Mouse (Mus musculus) left cerebral cortex, adult 9 months (tissue): ENCODE results near the gene Wdr38.

Source experiments
- DNase-seq, 2 experiments: peaks; one replicate each; pipeline ENCODE4 v3.0.0; 2022; ENCODE audit warnings: low spot score in 2 of 2

Gene Wdr38

DNA sequence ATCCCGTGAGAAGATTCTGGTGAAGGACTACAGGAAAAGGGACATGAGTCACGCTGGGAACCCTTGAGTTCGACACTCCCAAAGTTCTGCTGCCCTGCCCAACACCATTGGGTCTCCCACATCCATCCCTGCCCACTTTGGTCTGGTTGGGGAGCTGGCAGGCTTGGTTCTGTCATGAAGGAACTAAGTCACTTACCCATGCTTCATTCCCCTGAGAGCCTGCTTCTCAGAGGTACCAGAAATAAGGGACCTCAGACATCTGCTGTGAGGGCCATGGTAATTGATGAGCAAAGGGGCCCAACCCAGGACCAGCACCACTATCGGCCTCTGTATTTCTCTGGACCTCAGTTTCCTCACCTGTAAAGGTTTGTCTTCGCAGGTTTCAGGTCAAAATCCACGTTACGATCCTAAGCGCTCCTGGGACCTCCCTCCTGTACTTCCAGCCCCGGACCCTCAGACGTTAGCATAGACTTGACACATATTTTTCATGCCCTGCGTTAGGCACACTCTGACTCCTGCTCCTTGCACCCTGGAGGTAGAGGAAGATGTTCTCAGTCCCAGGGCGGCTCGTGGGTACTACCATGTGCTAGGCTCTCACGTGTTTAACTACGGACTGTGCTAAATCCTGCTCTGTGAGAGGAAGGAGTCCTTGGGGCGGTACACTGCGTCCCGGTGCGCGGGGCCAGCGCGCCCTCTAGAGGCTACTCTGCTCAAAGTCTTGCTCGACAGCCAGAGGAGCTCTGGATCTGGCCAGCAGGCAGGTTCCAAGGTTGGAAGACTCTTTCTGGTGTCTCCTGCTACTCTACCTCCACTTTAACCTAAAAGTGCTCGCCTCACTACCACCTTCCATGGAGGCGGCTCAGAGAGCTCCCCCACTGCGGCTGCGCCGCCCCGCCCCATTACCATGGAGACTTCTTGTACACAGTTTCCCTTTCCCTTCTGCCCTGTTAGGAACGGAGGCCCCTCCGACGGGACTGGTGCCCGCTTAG lies at the start of gene Wdr38:
Wdr38 (plus strand) TSS at position 91 of the 989 bp plus-strand sequence.
- peak; percentile 84 to 92 for DNase-seq

DNA sequence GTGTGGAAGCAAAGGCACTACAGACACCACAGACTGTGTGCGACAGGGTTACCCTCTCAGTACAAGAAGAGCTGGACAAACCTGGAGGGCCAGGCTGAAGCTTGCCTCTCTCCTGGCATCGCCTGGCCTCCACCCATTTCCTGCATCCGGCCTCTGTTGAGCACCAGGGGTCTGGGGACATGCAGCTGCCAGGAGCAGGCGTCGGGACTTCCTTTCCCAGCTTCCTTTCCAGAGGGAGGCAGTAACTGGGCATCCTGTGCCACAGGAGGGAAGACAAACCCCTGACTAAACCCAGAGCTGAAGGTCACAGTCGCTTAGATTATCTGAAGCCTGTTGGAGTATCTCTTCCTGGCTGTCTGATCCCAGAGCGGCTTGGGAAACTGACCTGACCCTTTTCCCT lies 49.7 kb upstream of the Wdr38 start:
- DNase-seq = no peak

DNA sequence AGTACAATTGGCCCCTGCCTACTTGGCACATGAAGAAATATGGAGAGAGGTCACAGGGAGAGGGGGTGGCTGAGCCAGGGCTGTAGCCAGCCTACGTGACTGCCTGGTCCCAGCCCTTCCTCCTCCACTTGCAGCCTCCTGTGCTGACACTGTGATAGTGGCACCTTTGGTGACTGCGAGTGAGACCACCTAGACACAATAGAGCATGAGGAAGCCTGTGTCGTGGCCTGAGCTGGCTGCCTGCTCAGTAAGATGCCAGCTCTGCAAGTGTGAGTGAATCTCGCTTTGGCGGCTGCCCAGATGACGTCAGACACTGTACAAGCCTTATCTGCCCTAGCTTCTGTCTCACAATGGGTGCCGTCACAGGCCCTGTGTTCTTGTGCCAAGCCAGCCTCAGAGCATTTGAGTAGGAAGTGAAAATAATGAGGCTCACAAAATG lies 47.0 kb upstream of the Wdr38 start:
- peak; percentile 67 to 87 for DNase-seq

DNA sequence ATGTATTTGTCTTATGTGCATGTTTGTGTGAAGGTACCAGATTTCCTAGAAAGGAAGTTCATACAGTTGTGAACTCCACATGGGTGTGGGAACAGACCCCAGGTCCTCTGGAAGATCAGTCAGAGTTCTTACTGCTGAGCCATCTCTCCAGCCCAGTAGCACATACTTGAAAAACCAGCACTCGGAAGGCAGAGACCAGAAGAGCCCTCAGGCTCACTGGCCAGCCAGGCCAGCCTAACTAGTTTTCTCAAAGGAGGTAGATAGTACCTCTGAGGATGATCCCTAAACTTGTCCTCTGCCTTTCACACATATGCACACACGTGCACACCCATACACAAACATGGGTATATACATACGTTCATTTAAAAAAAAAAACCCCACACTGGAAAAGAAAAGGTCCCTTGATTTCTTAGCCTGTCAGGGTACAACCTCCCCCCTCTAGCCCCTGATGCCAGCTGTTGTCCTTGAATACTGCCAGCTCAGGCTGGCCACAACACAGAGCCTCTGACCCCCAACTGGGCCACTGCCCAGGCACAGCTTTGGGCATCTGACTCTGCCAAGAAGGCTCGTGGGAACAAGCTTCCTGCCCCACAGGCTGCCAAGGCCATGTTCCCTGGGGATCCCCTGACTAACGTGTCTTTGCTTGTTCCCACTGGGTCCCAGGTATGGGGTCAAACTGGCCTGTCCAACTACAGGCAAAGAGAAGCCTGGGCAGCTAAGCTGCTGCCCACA lies 44.0 kb upstream of the Wdr38 start:
- peak; percentile 23 to 47 for DNase-seq

DNA sequence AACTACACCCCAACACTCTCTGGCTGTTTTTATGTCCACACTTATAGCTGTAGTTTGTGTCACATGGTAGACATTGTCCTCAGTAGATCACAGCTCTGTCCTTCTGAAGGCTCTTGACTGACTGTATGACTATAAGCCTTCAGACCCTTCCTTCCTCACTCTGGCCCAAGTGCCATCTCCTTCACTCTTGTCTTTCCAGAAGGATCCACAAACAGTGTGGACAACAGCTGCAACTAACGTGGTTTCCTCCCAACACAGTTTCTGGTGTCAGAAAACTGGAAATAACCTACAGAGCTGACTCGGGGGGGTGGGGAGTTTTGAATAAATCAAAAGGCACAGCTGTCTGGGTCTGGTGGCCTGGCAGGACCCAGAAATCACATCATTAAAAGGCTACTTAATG lies 41.2 kb upstream of the Wdr38 start:
- no peak for DNase-seq

DNA sequence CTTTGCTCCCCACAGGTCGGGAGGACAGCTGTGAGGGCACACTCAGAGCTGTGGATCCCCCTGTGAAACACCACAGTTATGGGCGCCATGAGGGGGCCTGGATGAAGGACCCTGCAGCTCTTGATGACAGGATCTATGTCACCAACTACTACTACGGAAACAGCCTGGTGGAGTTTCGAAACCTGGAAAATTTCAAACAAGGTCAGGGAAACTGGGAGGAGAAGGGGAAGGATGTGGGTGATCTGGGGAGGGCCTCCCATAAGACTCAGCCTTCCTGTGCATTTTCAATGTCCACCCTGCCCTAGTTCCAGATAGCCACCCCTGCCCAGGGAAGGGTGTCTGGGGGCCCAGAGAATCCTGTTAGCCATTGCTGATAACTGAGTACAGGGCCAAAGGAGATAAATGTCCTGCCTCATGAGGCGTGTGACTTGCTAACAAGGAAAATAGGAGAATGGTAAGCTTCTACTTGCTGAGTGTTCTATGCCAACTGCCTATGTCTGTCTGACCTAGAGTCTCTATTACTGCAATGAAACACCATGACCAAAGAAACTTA lies 39.5 kb upstream of the Wdr38 start:
- DNase-seq = no peak

DNA sequence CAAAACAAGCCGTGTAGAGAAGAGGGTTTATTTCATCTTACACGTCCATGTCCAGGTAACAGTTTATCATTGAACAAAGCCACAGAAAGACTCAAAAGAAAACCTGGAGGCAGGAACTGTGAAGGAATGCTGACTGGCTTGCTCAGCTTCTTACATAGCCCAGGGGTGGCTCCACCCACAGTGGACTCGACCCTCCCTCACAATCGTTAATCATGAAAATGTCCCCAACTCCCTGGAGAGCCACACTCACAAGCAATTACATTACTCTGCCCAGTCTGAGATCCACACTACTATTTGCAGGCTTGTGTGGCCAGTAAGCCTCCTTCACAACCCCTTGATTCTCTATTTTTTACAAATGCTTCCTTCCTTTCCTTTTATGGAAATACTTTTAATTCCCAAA lies 33.1 kb upstream of the Wdr38 start:
- DNase-seq = no peak

DNA sequence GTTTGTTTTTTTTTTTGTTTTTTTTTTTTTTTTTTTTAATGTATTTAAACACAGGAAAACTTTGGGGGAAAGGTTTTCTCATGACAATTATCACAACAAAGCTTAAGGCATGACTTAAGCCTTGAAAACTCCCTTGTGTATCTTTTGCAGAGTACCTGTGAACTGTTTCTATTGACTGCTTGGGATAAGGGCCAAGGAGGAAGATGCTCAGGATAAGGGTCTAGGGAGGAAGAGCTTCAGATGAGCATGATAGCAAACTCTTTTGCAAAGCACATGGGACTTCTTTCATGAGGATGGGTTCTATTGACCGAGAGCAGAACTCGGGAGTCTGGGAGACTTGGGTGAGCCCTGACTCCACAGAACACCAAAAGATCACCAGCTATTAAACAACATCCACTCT lies 27.6 kb upstream of the Wdr38 start:
- no peak for DNase-seq

DNA sequence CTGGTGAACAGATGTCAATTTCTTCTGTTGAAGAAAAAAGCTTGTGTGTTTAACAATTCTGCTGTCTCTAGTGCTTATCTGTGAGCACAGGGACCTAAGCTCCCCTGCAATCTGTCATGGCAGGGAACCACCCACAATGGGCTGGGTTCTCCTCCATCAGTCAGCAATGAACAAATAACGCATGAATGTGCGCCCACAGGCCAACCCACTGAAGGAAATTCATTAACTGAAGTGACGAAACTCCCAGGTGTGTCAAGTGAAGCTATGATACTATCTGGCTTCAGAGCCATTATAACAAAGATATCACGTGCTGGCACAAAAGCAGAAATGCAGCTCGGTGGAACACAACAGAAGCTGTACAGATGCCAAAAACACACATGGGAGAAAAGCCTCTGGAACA lies 27.2 kb upstream of the Wdr38 start:
- no peak for DNase-seq

DNA sequence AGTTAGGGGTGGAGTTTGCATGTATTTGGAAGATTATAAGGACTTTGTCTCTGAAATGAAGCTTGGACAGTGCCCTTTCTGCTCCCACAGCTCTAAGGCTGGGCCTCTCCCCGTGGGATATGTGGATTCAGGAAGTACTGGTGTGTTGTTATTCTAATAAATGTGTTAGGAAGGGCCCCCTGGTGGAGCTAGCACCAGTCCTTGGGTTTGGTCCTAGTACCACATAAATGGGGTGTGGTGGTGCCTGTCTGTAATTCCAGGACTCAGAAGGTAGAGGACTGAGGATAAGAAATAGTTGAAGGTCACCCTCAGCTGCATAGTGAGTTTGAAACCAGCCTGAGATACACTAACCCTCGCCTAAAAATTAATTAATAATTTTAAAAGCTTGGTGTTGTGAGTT lies 24.1 kb upstream of the Wdr38 start:
- DNase-seq = no peak

DNA sequence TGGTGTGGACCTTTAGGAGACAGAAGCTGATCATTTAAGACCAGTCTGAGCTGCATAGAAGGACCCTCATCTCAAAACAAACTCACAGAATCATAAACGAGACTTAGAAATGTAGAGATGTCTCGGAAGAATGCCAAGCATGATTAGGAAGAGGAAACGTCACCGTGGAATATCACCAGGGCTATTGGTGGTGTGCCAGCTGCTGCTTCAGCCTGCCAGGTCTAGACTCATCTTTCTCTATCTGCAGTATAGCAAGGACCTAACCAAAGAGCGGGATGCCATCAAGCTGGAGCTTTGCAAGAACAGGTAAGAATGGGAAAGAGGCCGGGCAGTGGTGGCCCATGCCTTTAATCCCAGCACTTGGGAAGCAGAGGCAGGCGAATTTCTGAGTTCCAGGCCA lies 23.6 kb upstream of the Wdr38 start:
- no peak for DNase-seq

DNA sequence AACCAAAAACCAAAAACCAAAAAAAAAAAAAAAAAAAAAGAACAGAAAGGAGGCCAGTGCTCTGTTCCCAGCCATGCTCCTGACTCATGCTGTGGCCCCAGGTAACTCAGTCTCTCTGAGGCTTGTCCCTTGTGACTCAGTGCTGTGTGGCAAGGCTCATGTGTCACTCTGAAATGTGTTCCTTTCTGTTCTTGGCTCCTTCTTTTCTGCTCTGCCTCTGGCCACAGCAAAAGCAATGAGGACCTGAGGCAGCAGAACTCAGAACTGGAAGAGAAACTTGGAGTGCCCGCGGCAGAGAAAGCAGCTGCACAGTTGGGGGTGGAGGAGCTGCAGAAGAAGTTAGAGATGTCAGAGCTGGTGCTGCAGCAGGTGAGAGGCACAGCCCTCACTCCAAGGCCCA lies 23.1 kb upstream of the Wdr38 start:
- no peak for DNase-seq

DNA sequence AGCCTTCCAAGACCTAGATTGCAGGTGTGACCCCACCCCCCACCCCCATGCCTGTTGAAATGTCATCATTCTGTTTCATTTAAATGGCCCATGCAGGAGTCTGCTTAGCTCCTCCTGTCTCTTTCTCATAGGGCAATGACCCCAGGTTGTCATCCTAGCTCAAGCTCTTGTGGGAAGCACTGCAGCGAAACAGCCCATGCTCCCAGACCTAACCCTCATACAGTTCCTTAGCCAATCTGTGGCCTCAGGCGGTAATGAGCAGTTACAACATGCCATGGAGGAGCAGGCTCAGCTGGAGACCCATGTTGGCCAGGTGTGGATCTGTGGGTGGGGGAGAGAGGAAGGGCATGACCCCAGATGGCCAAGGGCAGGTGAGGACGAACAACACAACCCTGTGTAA lies 22.1 kb upstream of the Wdr38 start:
- DNase-seq = no peak

DNA sequence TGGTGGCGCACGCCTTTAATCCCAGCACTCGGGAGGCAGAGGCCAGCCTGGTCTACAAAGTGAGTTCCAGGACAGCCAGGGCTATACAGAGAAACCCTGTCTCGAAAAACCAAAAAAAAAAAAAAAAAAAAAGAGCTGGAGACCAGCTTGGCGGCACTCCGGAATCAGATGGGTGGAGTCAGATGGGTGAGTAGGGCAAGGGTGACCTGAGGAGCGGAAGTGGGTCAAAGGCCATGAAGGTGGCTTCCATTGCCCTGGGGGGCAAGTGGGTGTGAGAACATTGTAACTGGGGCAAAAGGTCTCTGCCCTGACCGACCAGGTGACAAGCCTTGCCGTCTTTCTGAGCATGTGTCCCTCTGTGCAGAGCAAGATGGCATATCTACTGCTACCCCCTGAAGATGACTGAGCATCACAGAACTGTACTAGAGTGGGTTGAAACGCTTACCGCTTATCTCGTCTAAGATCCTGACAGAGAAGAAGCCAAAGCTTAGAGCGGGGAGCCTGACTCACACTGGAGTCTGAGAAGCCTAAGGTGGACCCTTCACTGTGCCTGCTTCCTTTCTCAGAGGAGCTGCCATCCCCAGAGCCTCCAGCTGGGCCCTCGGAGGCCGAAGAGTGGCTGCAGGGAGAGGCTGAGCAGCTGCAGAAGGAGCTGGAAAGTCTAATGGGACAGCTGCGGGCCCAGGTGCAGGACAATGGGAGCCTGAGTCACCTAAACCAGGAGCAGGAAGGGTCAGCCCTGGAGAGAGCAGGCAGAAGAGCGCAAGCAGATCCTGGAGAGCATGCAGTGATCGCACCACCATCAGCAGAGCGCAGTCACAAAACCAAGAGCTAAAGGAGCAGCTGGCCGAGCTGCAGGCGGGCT lies 21.1 kb upstream of the Wdr38 start:
- no peak for DNase-seq

DNA sequence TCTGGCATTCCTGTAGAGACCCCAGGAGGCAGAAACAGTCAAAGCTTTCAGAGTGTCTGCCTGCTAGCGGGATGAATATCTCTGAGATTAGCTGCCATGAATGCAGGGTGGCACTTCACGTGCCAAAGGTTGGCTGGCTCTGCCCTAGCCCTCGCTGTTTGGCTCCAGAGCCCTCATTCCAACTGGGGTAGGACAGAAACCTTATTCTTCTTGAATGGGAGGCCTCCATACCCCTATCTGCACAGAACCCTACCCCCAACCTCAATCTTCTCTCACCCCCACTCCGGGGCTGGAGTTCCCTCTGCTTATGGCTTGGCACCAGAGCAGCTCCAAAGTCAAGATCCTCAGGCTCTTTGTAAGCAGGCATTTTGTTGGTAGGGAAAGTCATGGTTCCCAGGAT lies 19.4 kb upstream of the Wdr38 start:
- no peak for DNase-seq

DNA sequence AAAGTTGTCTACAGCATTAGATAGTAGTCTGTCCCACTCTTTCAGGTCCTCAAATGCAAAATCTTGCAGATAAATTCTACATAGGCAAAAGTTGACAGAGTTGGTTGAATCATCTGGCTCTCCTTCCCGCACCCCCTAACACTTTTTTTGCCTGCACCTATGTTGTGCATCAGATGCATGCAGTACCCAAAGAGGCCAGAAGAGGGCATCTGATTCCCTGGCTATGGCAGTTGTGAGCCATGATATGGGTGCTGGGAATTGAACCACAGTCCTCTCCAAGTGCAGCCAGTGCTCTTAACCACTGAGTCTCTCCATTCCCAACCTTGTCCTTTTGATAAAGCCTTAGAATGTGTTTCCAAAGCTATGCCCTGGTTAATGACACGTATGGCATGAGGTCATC lies 13.8 kb upstream of the Wdr38 start:
- no peak for DNase-seq

DNA sequence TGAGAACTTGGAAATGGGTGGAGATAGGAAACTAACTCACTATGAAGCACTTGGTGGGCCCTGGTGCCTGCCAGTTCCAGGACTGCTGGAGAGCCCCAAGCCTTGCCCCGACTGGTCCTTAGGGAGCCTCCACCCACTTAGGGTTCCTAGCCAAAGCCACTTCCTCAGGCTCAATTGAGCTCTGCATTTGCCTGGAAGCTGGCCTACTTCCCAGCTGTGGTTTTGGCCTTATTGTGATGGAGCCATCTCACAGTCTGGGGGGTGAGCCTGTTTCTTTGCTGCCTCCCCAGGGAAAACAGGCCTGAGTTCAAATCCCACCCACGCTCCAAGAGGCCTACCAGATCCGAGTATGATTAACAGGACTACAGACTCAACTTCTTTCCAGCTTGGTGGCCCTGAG lies 10.7 kb upstream of the Wdr38 start:
- no peak for DNase-seq

DNA sequence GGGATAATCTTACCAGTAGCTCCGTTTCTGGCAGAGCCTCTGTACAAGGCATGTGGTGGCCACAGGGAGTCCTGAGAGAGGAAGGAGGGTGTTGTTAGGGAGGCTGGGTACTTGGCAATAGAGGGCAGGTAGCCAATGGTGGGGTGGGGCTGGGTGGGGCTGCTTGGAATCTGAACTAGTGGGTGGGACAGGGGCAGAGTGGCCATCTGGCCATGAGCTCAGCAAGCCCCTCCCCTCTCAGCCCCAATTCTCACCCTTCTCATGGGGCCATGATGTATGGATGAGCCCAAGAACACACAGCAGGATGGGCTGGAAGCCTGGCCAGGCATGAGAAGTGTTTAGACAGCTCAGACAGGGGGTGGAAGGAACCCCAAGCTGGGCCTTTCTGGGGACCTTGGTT lies 9.9 kb upstream of the Wdr38 start:
- no peak for DNase-seq

DNA sequence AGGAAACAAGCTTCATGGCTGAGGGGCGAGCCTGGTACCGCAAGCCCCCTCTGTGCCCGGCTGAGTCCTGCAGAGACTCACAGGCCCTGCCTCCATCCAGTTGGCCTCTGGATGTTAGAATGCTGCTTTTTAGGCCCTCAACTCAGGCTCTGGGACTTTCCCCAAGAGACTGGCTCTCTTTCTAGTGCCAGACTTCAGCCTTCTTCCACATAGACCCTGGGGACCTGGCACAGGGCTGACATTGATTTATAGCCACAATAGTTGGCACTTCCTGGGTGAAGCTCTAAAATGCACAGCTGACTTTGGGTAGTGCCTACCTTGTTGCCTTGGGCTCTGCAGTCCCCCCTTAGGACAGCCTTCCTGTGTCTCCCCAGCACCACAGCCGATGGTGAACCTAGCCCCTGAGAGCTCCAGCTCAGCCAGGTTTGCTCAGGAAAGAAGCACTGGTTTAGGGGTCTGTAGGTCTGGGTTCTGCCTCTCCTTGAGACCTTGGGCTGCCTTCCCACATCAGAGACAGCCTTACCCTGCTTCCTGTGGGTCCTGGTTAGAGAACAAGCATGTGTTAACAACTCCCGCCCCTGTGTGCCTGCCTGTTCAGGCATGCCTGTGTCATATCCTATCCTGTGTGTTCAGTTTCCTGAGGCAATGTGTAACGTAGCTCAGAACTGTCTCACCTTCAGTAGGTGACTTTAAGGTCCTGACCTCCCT lies 9.3 kb upstream of the Wdr38 start:
- no peak for DNase-seq

DNA sequence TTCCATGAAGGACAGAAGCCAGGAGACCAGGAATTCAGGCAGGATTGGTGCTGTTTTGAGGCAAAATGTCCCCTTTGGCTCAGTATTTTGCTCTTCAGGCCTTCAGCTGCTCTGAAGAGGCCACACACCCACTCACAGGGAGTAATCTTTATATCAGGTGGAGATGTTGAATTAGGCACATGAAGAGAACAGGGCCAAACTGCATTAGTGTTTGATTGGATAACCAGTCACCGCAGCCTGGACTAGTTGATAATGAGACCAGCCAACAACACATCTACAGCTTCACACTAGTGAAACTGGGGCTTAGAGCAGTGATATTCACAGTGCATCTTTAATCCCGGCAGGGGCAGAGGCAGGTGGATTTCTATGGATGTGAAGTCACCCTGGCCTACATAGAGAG lies 8.3 kb upstream of the Wdr38 start:
- no peak for DNase-seq

DNA sequence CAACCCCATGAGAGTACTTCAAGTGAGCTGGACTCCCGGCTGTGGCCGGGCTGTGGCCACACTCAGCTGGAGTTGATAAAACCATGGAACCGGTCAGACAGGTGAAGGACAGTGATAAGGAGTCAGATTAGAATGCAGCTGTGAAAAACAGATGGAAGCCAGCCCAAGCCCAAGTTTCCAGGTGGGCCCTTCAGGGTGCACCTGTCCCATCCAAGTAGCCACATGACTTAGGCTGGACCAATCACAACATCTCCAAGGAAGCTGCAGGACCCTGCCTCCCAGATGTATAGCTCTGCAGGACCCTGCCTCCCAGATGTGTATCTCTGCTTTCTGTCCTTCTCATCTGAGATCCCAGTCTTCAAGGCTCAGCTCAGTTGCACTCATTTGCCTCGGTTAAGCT lies 5.3 kb upstream of the Wdr38 start:
- no peak for DNase-seq
